Mouse (Mus musculus) neural tube, embryonic 14.5 days (tissue): Measurements from ENCODE around the gene Gm3625. TPM values are rescaled to one million over a fixed set of nuclear protein-coding genes. Genes with fewer than 3 reads are reported as not detected.

Experiments
- ATAC-seq: fragments of 200-750 bp; cut with Nextera tagmentation; 2 replicates; pipeline ENCODE4 v1.8.0; 2017; ENCODE audit warnings: low read depth, mild to moderate bottlenecking, moderate TSS enrichment, moderate library complexity
- H3K27ac ChIP-seq: fragments of 300-500 bp; sonication (generic); 2 replicates; pipeline ENCODE4 v1.5.1; 2014; ENCODE audit warnings: low read depth, mild to moderate bottlenecking, control low read depth, low read length, moderate library complexity, mixed read lengths
- H3K27me3 ChIP-seq: fragments of 300-500 bp; sonication (generic); 2 replicates; pipeline ENCODE4 v1.6.1; 2014; ENCODE audit warnings: low read length; ENCODE audit not compliant: control insufficient read depth, insufficient read depth
- H3K36me3 ChIP-seq: fragments of 300-500 bp; sonication (generic); 2 replicates; pipeline ENCODE4 v1.6.1; 2014; ENCODE audit warnings: low read length, mixed read lengths; ENCODE audit not compliant: control insufficient read depth, insufficient read depth
- H3K4me1 ChIP-seq: fragments of 300-500 bp; sonication (generic); 2 replicates; pipeline ENCODE4 v1.6.1; 2014; ENCODE audit warnings: low read length; ENCODE audit not compliant: control insufficient read depth, insufficient read depth
- H3K4me2 ChIP-seq: fragments of 300-500 bp; sonication (generic); 2 replicates; pipeline ENCODE4 v1.6.1; 2014; ENCODE audit warnings: mild to moderate bottlenecking, low read depth, low read length, control low read depth
- H3K4me3 ChIP-seq: fragments of 300-500 bp; sonication (generic); 2 replicates; pipeline ENCODE4 v1.5.1; 2014; ENCODE audit warnings: low read depth, low read length, control low read depth, mixed read lengths
- H3K9ac ChIP-seq: fragments of 300-500 bp; sonication (generic); replicated peaks from 2 replicates; pipeline ENCODE4 v1.6.1; 2014; ENCODE audit warnings: low read depth, mild to moderate bottlenecking, control low read depth, low read length, mixed read lengths
- H3K9me3 ChIP-seq: fragments of 300-500 bp; sonication (generic); 2 replicates; pipeline ENCODE4 v1.6.1; 2016; ENCODE audit warnings: low read length; ENCODE audit not compliant: control insufficient read depth
- WGBS: fragments of 180-500 bp; shearing (Covaris S2); extraction: QIAGEN DNeasy Blood & Tissue Kit; methylation state at CpG from one replicate; pipeline ENCODE4 v1.1.7; 2014; 5-methylcytosine and 5-hydroxymethylcytosine counted together
- polyA plus RNA-seq: library from polyadenylated mRNA; unstranded; fragments of >200 nt; fragmentation: Nextera tagmentation; extraction: Ambion mirVana; gene quantifications from 2 replicates; pipeline ENCODE4 v1.2.1, GENCODE M21; 2014

Gene Gm3625
- polyA plus RNA-seq, 1 experiment from 2014 or later: not detected

GRCm38 (mm10) chr12:4545425-4545824, 47.3 kb downstream of the Gm3625 start:
- no peaks in the 10 kb centered on the region for H3K4me1 ChIP-seq
- no peaks in the 10 kb centered on the region for H3K27me3 ChIP-seq
- no peaks in the 10 kb centered on the region for H3K9me3 ChIP-seq
- H3K9ac ChIP-seq: no peak overlapping the region
- no peak overlapping the region for H3K4me2 ChIP-seq
- no peak for ATAC-seq
- no peaks in the 10 kb centered on the region for H3K36me3 ChIP-seq
- H3K4me3 ChIP-seq: no peak overlapping the region
- H3K27ac ChIP-seq: no peak overlapping the region

GRCm38 (mm10) chr12:4544400-4544919, 48.3 kb downstream of the Gm3625 start:
- Histone ChIP-seq H3K4me1 (no peaks in the 10 kb centered on the region), H3K4me2 (no peak overlapping the region), H3K36me3 (no peaks in the 10 kb centered on the region), H3K27ac (no peak overlapping the region), H3K9ac (no peak overlapping the region), H3K9me3 (no peaks in the 10 kb centered on the region), H3K4me3 (no peak overlapping the region), H3K27me3 (no peaks in the 10 kb centered on the region)
- WGBS: 94% methylated on average over 5 of the region's 5 CpGs
- no peak for ATAC-seq

Other genes with a start within 250 kb of the Gm3625 start
- gene Ncoa1, start 115.7 kb downstream of the Gm3625 start, polyA plus RNA-seq: 19.0 and 24.0 TPM in 2 replicates
- gene Itsn2, start 289 bp downstream of the Gm3625 start, polyA plus RNA-seq: 30.2 and 32.4 TPM in 2 replicates
- gene Fam228a, start 145.5 kb upstream of the Gm3625 start, polyA plus RNA-seq: 1.2 and 1.7 TPM in 2 replicates
- 14.7 and 17.3 TPM in 2 replicates for gene Pfn4, start 176.1 kb upstream of the Gm3625 start, polyA plus RNA-seq
- 8.4 and 9.6 TPM in 2 replicates for gene Fam228b, start 176.3 kb upstream of the Gm3625 start, polyA plus RNA-seq
- gene Sf3b6, start 224.6 kb upstream of the Gm3625 start, polyA plus RNA-seq: 279 and 312 TPM in 2 replicates
- gene Fkbp1b, start 248.7 kb upstream of the Gm3625 start, polyA plus RNA-seq: 55.8 and 103 TPM in 2 replicates